Mouse (Mus musculus): ENCODE data around the gene Slc25a33. TPM values are rescaled to one million over a fixed set of nuclear protein-coding genes. Genes with fewer than 3 reads are reported as not detected.
A peak's percentile ranks its signal among the peaks of the same experiment; 100 is the strongest.
"Not testable (repeated sequence)": the region's sequence is repeated elsewhere in the genome, so short reads cannot be mapped to it uniquely, and the experiment has no call there.

The Slc25a33 gene
- total RNA-seq (2021) = 10 to 100 TPM; 29.2 to 36.0 TPM

- intact Hi-C loops (cut with DNase I) = no loop called here
- peak; percentile 97 for DNase-seq (ENCODE audit: low spot score in 2 of 2)
Measured at GRCm38 (mm10) chr4:149774094-149774470, at the start of gene Slc25a33. Gene Slc25a33, minus strand, starts transcription at chr4:149774277.

GRCm38 (mm10) chr4:149822586-149823196 lies 48.6 kb upstream of the Slc25a33 start:
- intact Hi-C loops (cut with DNase I) = no loop called here
- no peak for DNase-seq (ENCODE audit: low spot score in 2 of 2)

DNA sequence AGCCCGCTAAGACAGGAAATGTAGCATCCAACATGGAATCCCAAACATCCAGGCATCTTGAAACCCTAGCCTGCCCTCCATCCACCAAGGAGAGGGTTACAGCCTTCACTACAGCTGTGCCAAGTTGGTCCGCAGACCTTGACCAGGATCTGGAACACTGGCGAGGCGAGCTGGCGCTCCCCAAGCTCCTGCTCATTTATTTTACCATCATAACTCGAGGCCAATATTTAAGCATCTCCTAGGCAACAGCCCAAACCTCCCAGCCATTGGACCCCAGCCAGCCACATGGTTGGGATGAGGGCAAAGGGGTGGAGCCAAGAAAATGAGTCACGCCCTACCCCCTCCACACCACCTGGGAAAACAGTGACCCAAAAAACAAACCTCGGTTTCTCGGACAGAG lies 48.0 kb upstream of the Slc25a33 start:
- intact Hi-C loops (cut with DNase I) = no loop called here
- no peak for DNase-seq (ENCODE audit: low spot score in 2 of 2)

GRCm38 (mm10) chr4:149820569-149820968 lies 46.5 kb upstream of the Slc25a33 start:
- intact Hi-C loops (cut with DNase I) = no loop called here
- no peak for DNase-seq (ENCODE audit: low spot score in 2 of 2)

DNA sequence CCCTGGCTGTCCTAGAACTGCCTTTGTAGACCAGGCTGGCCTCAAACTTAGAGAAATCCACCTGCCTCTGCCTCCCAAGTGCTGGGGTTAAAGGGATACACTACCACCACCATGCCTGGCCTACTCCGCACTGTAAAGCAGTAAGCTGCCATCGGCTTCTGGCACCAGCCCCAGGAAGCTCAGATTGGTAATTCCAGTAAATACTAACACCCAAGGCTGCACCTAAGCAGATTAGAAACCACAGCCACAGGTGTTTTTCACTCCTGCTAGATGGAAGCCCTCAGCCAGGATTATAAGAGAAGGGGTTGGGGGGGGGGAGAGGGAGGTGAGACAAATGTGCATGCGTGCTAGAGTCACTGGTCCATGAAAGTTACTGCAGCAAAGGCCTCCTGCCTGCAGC lies 45.1 kb upstream of the Slc25a33 start:
- intact Hi-C loops (cut with DNase I) = no loop called here

GRCm38 (mm10) chr4:149816598-149816997 lies 42.5 kb upstream of the Slc25a33 start:
- intact Hi-C loops (cut with DNase I) = no loop called here
- DNase-seq (ENCODE audit: low spot score in 2 of 2) = no peak

More for the DNA sequence above, 45.1 kb upstream of the Slc25a33 start:
- no peak for DNase-seq (ENCODE audit: low spot score in 2 of 2)

DNA sequence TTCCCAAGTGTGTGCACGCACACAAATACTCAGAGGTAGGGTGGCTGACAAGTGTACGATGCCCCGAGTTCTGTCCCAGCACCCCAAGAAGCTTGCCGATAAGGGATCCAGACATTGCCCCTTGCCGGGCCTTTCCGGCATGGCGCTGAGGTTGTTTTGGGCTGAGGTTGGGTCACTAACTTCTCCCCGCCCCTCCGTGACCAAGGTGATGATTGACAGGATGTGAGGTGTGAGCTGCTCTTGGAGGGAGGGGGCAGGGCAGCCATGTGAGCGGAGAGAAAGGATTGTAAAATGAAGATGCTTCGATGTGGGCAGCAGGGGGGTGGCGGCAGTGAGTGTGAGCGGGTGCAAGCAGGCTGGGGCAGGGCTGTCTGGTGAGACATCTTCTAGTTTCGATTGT lies 41.5 kb upstream of the Slc25a33 start:
- intact Hi-C loops (cut with DNase I) = no loop called here
- DNase-seq (ENCODE audit: low spot score in 2 of 2) = no peak

DNA sequence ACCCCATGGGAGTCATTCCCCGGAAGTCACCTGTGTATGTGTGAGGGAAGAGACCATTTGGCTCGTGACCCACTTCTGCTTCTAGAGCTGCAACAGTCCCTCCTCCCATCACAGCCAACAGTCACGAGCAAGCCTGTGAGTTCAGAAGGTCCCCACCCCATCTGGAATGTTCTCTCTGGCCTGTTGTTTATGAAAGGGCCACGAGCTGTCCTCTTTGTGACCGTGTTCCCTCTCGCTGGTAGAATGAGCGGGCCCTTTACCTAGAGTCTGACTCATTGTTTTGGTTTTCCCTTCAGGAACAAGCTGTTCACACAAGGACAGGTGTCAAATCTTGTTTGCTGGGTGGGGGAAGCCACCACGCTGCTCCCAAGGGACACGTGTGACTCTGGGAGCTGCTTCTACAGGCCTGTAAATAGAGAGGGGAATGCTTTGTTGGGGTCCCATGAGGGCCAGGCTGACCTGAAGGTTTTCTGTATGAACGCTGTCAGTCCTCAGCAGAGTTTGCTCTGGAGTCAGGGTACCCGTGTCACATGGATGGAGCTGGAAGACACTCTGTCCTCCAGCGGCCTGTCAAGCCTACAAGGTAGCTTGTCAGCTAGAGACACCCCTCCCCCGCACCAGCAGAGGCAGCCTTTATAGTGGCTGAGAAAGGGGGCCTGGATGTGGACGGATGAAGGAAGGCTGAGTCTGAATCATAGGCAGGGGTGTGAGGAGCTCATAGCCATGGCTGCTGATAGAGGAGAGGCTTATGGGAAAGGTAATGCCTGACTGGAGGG lies 39.5 kb upstream of the Slc25a33 start:
- intact Hi-C loops (cut with DNase I) = no loop called here

GRCm38 (mm10) chr4:149810372-149810771 lies 36.3 kb upstream of the Slc25a33 start:
- intact Hi-C loops (cut with DNase I) = not testable (repeated sequence)
- peak in 1 of 2 experiments; percentile 21 for DNase-seq (ENCODE audit: low spot score in 2 of 2)

More for the DNA sequence above, 39.5 kb upstream of the Slc25a33 start:
- no peak for DNase-seq (ENCODE audit: low spot score in 2 of 2)

DNA sequence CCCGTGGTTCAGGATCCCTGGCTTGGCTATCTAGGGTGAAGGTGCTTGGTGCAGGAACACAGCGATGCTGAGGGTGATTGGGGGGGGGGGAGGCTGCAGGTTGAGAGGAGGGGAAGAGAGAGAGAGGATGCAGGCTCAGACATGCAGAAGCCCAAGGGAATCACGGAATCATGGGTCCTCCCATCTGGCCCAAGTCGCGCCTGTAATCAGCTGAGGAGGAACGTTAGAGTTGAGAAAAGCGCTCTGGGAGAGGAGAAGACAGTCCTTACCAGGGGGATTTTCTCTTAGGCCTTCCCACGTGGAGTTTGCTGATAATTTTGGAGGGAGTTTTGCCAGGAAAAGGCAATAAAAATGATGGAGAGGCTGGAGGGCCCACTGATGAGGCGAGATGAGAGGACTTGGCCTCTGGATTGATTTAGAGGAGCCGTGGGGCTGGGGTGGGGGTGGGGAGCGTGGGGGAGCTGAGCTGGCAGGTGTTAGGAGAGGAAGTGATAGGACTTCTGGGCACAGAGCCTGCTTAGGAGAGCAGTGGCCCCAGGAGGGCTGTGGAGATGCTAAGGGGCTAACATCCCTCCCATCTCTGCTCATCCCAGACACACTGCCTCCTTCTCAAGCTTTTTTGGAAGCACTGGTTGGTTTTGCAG lies 34.6 kb upstream of the Slc25a33 start:
- intact Hi-C loops (cut with DNase I) = loop anchor here (5.0 kb wide), 1 partner anchor 289 kb away; no protein-coding TSS in a partner anchor
- no peak for DNase-seq (ENCODE audit: low spot score in 2 of 2)

DNA sequence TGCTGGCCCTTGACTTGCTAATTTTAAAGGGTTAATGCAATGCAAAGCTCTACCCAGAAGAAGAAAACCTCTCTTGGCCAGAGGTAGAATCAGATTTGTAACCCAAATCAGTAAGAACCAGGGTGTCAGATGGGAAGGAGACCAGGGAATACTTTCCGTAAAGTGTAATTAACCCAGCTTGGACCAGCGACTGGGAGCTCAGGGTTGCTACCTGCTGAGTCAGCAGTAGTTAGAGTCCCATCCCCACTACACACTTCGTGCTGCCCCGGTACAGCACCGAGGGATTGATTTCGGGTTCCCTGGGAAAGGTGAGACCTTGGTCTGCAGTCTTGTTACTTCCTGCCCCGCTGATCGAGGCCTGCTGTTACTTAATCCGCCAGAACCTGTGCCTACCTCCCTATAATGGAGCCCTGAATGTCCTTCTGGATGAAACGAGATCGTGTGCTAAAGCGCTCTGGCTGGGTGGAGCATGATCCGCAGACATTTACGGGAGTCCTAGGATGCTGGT lies 34.0 kb upstream of the Slc25a33 start:
- intact Hi-C loops (cut with DNase I) = loop anchor here (5.0 kb wide), 1 partner anchor 289 kb away; no protein-coding TSS in a partner anchor
- DNase-seq (ENCODE audit: low spot score in 2 of 2) = no peak

- DNase-seq (ENCODE audit: low spot score in 2 of 2) = peak; percentile 89 to 90
- intact Hi-C loops (cut with DNase I) = loop anchor here (1.0 to 5.0 kb wide), 3 partner anchors 151 to 290 kb away; no protein-coding TSS in a partner anchor
Measured at GRCm38 (mm10) chr4:149806699-149807381, 32.8 kb upstream of the Slc25a33 start.

GRCm38 (mm10) chr4:149802269-149802668 lies 28.2 kb upstream of the Slc25a33 start:
- intact Hi-C loops (cut with DNase I) = no loop called here
- no peak for DNase-seq (ENCODE audit: low spot score in 2 of 2)

DNA sequence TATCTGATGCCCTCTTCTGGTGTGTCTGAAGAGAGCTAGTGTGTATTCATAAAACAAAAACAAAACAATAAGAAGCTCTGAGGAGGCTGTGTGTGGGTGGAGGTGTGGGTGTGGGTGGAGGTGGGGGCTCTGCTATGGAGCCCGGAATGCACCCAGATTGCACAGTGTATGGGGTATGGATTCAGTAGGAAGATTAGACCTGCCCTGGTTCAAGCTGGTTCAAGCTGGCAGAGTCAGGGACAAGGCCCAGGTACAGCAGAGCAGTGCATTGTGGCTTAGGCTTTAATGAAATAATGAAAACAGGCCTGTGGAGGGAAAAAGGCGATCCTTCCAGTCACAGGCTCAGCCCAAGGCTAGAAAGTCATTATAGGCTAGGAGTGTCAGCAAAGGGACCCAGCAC lies 26.5 kb upstream of the Slc25a33 start:
- intact Hi-C loops (cut with DNase I) = no loop called here
- no peak for DNase-seq (ENCODE audit: low spot score in 2 of 2)

GRCm38 (mm10) chr4:149800172-149800464 lies 26.0 kb upstream of the Slc25a33 start:
- intact Hi-C loops (cut with DNase I) = no loop called here
- DNase-seq (ENCODE audit: low spot score in 2 of 2) = no peak

DNA sequence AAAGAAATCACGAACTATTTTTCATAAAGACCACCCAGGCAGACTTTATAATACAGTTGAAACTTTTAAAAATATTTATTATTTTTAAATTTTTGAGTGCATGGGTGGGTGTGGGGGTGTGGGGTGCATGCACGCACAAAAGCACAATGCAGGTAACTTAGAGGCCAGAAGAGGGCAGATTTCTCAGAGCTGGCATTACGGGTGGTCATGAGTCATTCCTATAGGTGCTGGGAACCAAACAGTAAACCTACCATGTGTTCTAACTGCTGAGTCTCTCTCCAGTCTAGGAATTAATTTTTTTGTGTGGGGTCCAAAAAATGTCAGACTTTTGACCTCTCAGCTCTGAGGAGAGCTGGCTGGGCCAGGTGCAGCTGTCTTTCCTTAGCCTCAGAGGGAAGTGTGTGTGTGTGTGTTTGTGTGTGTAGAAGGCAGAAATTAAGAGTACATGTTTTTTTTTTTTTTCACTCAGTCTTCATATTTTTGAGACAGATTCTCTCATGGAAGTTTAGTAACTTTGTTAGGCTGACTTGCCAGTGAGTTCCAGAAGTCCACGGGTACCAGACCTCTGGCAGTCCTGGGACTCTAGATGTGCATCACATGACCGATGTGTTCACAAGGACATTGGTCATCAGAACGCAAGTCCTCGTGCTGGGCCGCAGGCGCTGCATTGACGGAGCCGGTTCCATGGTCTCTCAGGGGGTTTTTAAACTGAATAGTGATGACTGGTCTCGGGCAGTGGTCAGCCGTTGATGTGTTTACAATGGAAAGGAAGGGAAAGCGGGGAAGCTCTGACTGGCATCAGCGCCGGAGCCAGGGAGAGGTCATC lies 25.5 kb upstream of the Slc25a33 start:
- DNase-seq (ENCODE audit: low spot score in 2 of 2) = no peak
- intact Hi-C loops (cut with DNase I) = no loop called here

DNA sequence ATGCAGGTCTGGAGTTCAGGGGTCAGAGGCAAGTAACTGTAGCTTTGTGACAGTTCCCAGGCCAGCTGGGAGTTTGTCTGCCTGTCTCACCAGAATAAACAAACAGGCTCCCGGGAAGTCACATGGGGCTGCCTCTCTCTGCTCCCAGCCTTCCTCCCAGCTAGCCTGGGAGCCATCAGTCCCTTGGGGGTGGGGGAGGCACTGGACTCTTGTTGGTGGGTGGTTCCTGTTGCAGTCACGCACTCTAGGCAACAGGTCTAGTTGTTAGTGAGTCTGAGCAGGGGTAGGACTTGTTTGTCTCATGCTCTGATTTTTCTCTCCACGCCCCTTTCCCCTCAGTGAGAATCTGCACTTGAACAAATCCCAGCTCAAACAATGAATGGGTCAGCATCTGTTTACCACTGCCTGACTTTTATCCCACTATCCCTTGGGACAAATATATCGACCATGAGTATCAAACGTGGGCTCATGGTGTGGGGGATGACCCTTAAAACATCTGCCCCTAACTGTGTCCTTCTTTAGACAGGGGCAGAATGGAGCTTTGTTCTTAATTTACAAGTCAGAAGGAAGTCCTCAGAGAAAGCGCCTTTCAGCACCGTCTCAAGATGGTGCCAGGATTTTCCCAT lies 24.7 kb upstream of the Slc25a33 start:
- DNase-seq (ENCODE audit: low spot score in 2 of 2) = no peak
- intact Hi-C loops (cut with DNase I) = no loop called here

DNA sequence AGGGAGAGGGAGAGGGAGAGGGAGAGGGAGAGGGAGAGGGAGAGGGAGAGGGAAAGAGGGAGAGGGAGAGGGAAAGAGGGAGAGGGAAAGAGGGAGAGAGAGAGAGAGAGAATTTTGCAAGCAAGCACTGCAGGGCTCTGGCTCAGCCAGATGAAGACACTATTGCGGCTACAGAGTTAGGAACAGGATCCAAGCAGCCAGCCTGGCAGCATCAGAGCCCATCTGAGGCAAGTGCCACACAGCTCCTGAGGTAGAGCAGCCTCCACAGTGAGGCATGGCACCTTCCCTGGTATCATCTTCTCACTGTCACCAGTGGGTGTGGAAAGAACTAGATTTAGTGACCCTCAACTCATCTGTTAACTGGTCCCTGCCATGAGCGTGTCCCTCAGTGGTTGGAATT lies 24.0 kb upstream of the Slc25a33 start:
- no peak for DNase-seq (ENCODE audit: low spot score in 2 of 2)
- intact Hi-C loops (cut with DNase I) = no loop called here

GRCm38 (mm10) chr4:149797220-149797610 lies 23.1 kb upstream of the Slc25a33 start:
- intact Hi-C loops (cut with DNase I) = no loop called here

More at GRCm38 (mm10) chr4:149797220-149797610, 23.1 kb upstream of the Slc25a33 start:
- DNase-seq (ENCODE audit: low spot score in 2 of 2) = no peak

Data from left cerebral cortex, postnatal 25 days (tissue).